Mouse (Mus musculus) ovary, postnatal 10 days (tissue): ENCODE results near the gene Gm960.
"Not testable (repeated sequence)": the region's sequence is repeated elsewhere in the genome, so short reads cannot be mapped to it uniquely, and the experiment has no call there.

Source experiments
- DNase-seq: peaks from one replicate; pipeline ENCODE4 v3.0.0; 2022; ENCODE audit warnings: low spot score

The Gm960 gene

GRCm38 (mm10) chr19:4588430-4588829 lies 110.0 kb downstream of the Gm960 start:
- DNase-seq = no peak

GRCm38 (mm10) chr19:4587426-4587825 lies 111.0 kb downstream of the Gm960 start:
- DNase-seq = no peak

GRCm38 (mm10) chr19:4586783-4587182 lies 111.7 kb downstream of the Gm960 start:
- not testable (repeated sequence) for DNase-seq

- no peak for DNase-seq
These were observed 114.6 kb downstream of the Gm960 start for GRCm38 (mm10) chr19:4583856-4584255.

GRCm38 (mm10) chr19:4579296-4579695 lies 119.2 kb downstream of the Gm960 start:
- no peak for DNase-seq

GRCm38 (mm10) chr19:4578799-4579198 lies 119.7 kb downstream of the Gm960 start:
- DNase-seq = no peak
